Mouse (Mus musculus) embryonic fibroblast, embryonic 13.5 days (primary cell): ENCODE measurements around the gene Fyb2. TPM values are rescaled to one million over a fixed set of nuclear protein-coding genes. Genes with fewer than 3 reads are reported as not detected.
"Not testable (repeated sequence)": the region's sequence is repeated elsewhere in the genome, so short reads cannot be mapped to it uniquely, and the experiment has no call there.

Experiments
- H3K27ac ChIP-seq: 2 replicates; pipeline ENCODE4 v1.5.1; 2012; ENCODE audit warnings: low read length, control low read depth, inconsistent platforms; ENCODE audit not compliant: insufficient read depth
- H3K4me1 ChIP-seq: 2 replicates; pipeline ENCODE4 v1.6.1; 2011; ENCODE audit warnings: low read length; ENCODE audit not compliant: control insufficient read depth, insufficient read depth
- H3K4me3 ChIP-seq: 2 replicates; pipeline ENCODE4 v1.5.1; 2011; ENCODE audit warnings: mild to moderate bottlenecking, control low read depth, low read length; ENCODE audit not compliant: insufficient read depth
- CTCF ChIP-seq: IDR thresholded peaks from 2 replicates; pipeline ENCODE4 v1.5.1; 2011; ENCODE audit warnings: mild to moderate bottlenecking, control low read depth, low read length, moderate library complexity, borderline replicate concordance; ENCODE audit not compliant: insufficient read depth
- POLR2A ChIP-seq: IDR thresholded peaks from 2 replicates; pipeline ENCODE4 v1.6.1; 2011; ENCODE audit warnings: low read depth, mild to moderate bottlenecking, control low read depth, low read length, moderate library complexity
- polyA plus RNA-seq: library from polyadenylated mRNA; stranded (reverse); fragments of >200 nt; gene quantifications from 2 replicates; pipeline ENCODE4 v1.2.4, GENCODE M21; 2011; ENCODE audit warnings: low read depth; ENCODE audit not compliant: missing spikeins, insufficient read length

Fyb2 gene
- polyA plus RNA-seq, 1 experiment: 0.33 TPM

GRCm38 (mm10) chr4:104999702-105000101 is 86.4 kb downstream of the Fyb2 start:
- no peak overlapping the region for H3K4me3 ChIP-seq
- no peaks in the 10 kb centered on the region for H3K4me1 ChIP-seq
- TF ChIP-seq CTCF (no peak), POLR2A (no peak)
- H3K27ac ChIP-seq: no peak overlapping the region

- TF ChIP-seq POLR2A: no peak
- TF ChIP-seq CTCF: no peak
- no peak overlapping the region for H3K27ac ChIP-seq
- no peak overlapping the region for H3K4me3 ChIP-seq
- no peaks in the 10 kb centered on the region for H3K4me1 ChIP-seq
These were observed 88.5 kb downstream of the Fyb2 start for GRCm38 (mm10) chr4:105001736-105002135.

GRCm38 (mm10) chr4:105004135-105004534 is 90.9 kb downstream of the Fyb2 start:
- TF ChIP-seq POLR2A: no peak
- no peak for TF ChIP-seq CTCF
- Histone ChIP-seq H3K4me3 (no peak overlapping the region), H3K4me1 (no peaks in the 10 kb centered on the region), H3K27ac (no peak overlapping the region)

- not testable (repeated sequence) for H3K4me1 ChIP-seq, H3K27ac ChIP-seq, H3K4me3 ChIP-seq
- TF ChIP-seq CTCF: peak; percentile 31; the same call in 1 of the 2 replicates
These were observed 91.4 kb downstream of the Fyb2 start for GRCm38 (mm10) chr4:105004649-105005048.

- H3K4me1 ChIP-seq: no peaks in the 10 kb centered on the region
- no peak overlapping the region for H3K27ac ChIP-seq
- no peak overlapping the region for H3K4me3 ChIP-seq
- no peak for TF ChIP-seq CTCF
These were observed 94.2 kb downstream of the Fyb2 start for GRCm38 (mm10) chr4:105007360-105008018.

- Histone ChIP-seq H3K4me1 (no peaks in the 10 kb centered on the region; the same call in 1 of the 2 replicates), H3K4me3 (no peak overlapping the region), H3K27ac (no peak overlapping the region)
- TF ChIP-seq CTCF (no peak), POLR2A (no peak)
These were observed 100.5 kb downstream of the Fyb2 start for GRCm38 (mm10) chr4:105013718-105014117.

DNA sequence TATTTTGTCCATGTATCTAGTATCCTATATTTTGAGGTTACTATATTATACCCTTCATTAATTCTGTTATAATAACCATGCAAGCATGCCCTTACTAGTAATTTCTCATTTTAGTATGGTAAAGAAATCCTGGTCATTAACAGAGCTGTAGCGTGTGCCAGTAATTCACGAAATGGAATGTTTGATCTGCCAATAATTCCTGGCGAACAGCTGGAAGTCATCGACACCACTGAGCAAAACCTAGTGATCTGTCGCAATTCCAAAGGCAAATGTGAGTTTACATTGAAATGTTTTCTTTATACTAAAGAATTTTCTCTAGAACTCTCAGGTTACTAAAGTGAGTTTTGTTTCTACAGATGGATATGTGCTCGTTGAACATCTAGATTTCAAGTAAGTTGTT is 102.2 kb downstream of the Fyb2 start:
- TF ChIP-seq CTCF: no peak
- no peak for TF ChIP-seq POLR2A
- H3K27ac ChIP-seq: no peak overlapping the region
- H3K4me1 ChIP-seq: no peaks in the 10 kb centered on the region; the same call in 1 of the 2 replicates
- H3K4me3 ChIP-seq: no peak overlapping the region

GRCm38 (mm10) chr4:105016006-105016613 is 102.9 kb downstream of the Fyb2 start:
- no peak overlapping the region for H3K4me3 ChIP-seq
- H3K27ac ChIP-seq: no peak overlapping the region
- TF ChIP-seq POLR2A (no peak), CTCF (no peak)
- no peaks in the 10 kb centered on the region; the same call in 1 of the 2 replicates for H3K4me1 ChIP-seq

GRCm38 (mm10) chr4:105027278-105027677 is 114.0 kb downstream of the Fyb2 start:
- no peak overlapping the region for H3K27ac ChIP-seq
- H3K4me1 ChIP-seq: no peaks in the 10 kb centered on the region
- TF ChIP-seq POLR2A: no peak
- TF ChIP-seq CTCF: no peak
- no peak overlapping the region for H3K4me3 ChIP-seq

DNA sequence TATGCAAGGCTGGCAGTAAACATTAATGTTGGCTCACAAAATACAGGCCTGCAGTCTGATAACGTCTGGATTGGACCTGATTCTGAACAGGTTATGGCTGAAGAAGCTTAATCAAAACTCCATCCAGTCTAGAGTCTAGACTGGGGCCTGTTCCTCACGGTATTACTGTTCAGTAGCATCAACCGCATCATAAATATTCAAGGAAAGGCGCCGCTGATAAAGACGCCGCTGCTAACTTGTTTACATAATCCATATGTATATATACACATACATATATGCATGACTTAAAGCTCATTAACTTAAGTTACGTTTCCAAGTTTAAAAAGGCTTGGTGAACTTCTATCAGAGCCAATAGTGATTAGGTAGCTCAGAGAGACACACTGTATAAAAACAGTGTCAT is 117.8 kb downstream of the Fyb2 start:
- H3K4me1 ChIP-seq: no peaks in the 10 kb centered on the region; the same call in 1 of the 2 replicates
- H3K27ac ChIP-seq: no peak overlapping the region
- TF ChIP-seq CTCF (no peak), POLR2A (no peak)
- H3K4me3 ChIP-seq: no peak overlapping the region
